Mouse (Mus musculus): Measurements from ENCODE around the gene Mfng.

DNA sequence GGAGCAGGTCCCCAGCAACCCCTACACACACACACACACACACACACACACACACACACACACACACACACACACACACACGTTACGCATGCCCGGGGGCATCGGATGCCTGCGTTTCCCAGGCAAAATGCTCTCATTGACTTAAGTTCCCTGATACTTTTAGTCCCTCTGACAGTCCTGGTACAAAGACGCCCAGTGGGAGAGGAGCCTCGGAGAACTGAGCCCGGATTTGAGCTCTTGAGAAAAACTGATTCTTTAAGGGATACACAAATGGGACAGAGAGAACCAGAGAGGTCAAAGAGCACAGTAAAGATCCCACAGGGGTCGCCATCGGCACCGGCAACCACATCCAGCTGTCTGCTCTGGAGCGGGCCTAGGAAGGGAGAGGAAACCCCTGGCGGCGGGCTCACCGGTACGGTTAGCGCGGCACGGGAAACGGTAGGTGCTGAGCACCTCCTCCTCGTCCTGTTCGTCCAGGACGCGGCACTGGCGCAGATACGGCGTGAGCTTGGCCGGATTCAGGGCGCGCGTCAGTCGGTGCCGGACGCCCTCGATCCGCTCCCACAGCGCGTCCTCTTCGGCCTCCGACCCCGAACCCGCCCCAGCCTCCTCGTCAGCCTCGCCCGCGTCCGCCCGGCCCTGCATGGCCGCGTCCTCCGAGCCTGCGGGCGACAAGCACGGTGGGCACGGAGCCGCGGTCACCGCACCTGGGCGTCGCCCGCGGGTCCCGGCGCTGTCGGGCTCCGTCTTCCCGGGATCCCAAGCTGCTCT is 28.9 kb upstream of the Mfng start:
- TF ChIP-seq EP300 (IDR thresholded peaks at IDR 0.05; ENCODE audit: insufficient read depth, low read depth, low read length), result no peak
- TF ChIP-seq CTCF (IDR thresholded peaks at IDR 0.05; ENCODE audit: low read depth, low read length), result peak; percentile 8
